Mouse (Mus musculus): ENCODE data around the gene Ttll13. TPM values are rescaled to one million over a fixed set of nuclear protein-coding genes. Genes with fewer than 3 reads are reported as not detected.

Gene Ttll13
- polyA plus RNA-seq, 1 experiment from 2014 or later, result 0.42 TPM

- Histone ChIP-seq H3K36me3 (ENCODE audit: control insufficient read depth, insufficient read depth) (peaks cover 92% of the 10 kb centered on the region), H3K9ac (ENCODE audit: low read depth, low read length) (no peak overlapping the region), H3K4me3 (ENCODE audit: low read depth, low read length) (no peak overlapping the region), H3K4me2 (ENCODE audit: low read depth, low read length) (no peak overlapping the region), H3K27me3 (ENCODE audit: control insufficient read depth, insufficient read depth, low read depth, low read length) (no peaks in the 10 kb centered on the region), H3K4me1 (ENCODE audit: control insufficient read depth, low read depth, low read length) (no peaks in the 10 kb centered on the region), H3K27ac (ENCODE audit: low read length) (no peak overlapping the region), H3K9me3 (replicated peaks; ENCODE audit: control insufficient read depth, low read length) (no peaks in the 10 kb centered on the region)
- WGBS (ENCODE audit: insufficient replicate concordance), result 88% methylated on average over 4 of the region's 4 CpGs
- ATAC-seq (ENCODE audit: low read depth), result no peak
Observed at GRCm38 (mm10) chr7:80221179-80221750, 24.9 kb upstream of the Ttll13 start.

GRCm38 (mm10) chr7:80227065-80227464, 19.1 kb upstream of the Ttll13 start:
- Histone ChIP-seq H3K4me2 (ENCODE audit: low read depth, low read length) (no peak overlapping the region), H3K4me3 (ENCODE audit: low read depth, low read length) (no peak overlapping the region), H3K36me3 (ENCODE audit: control insufficient read depth, insufficient read depth) (peaks cover 49% of the 10 kb centered on the region), H3K27ac (ENCODE audit: low read length) (no peak overlapping the region), H3K9me3 (replicated peaks; ENCODE audit: control insufficient read depth, low read length) (no peaks in the 10 kb centered on the region), H3K4me1 (ENCODE audit: control insufficient read depth, low read depth, low read length) (peaks cover 25% of the 10 kb centered on the region), H3K27me3 (ENCODE audit: control insufficient read depth, insufficient read depth, low read depth, low read length) (no peaks in the 10 kb centered on the region), H3K9ac (ENCODE audit: low read depth, low read length) (no peak overlapping the region)
- WGBS (ENCODE audit: insufficient replicate concordance), result 91% methylated on average over 4 of the region's 4 CpGs
- no peak for ATAC-seq (ENCODE audit: low read depth)

- Histone ChIP-seq H3K4me3 (ENCODE audit: low read depth, low read length) (no peak overlapping the region), H3K27ac (ENCODE audit: low read length) (no peak overlapping the region), H3K27me3 (ENCODE audit: control insufficient read depth, insufficient read depth, low read depth, low read length) (no peaks in the 10 kb centered on the region), H3K4me2 (ENCODE audit: low read depth, low read length) (no peak overlapping the region), H3K36me3 (ENCODE audit: control insufficient read depth, insufficient read depth) (peaks cover 22% of the 10 kb centered on the region), H3K4me1 (ENCODE audit: control insufficient read depth, low read depth, low read length) (peaks cover 30% of the 10 kb centered on the region), H3K9me3 (replicated peaks; ENCODE audit: control insufficient read depth, low read length) (no peaks in the 10 kb centered on the region), H3K9ac (ENCODE audit: low read depth, low read length) (no peak overlapping the region; the same call in 1 of the 2 replicates)
- WGBS (ENCODE audit: insufficient replicate concordance), result 34% methylated on average over 6 of the region's 6 CpGs
- no peak for ATAC-seq (ENCODE audit: low read depth)
Observed at GRCm38 (mm10) chr7:80230196-80230595, 16.0 kb upstream of the Ttll13 start.

- peaks cover 30% of the 10 kb centered on the region for H3K4me1 ChIP-seq (ENCODE audit: control insufficient read depth, low read depth, low read length)
- H3K36me3 ChIP-seq (ENCODE audit: control insufficient read depth, insufficient read depth), result peaks cover 6% of the 10 kb centered on the region
- H3K4me2 ChIP-seq (ENCODE audit: low read depth, low read length), result peak overlapping the region; percentile 82
- no peaks in the 10 kb centered on the region for H3K27me3 ChIP-seq (ENCODE audit: control insufficient read depth, insufficient read depth, low read depth, low read length)
- WGBS (ENCODE audit: insufficient replicate concordance), result under 1% methylated on average over 29 of the region's 29 CpGs
- peak overlapping the region; percentile 91 for H3K27ac ChIP-seq (ENCODE audit: low read length)
- H3K9me3 ChIP-seq (replicated peaks; ENCODE audit: control insufficient read depth, low read length), result no peaks in the 10 kb centered on the region
- H3K4me3 ChIP-seq (ENCODE audit: low read depth, low read length), result peak overlapping the region; percentile 77
- peak; percentile 28 for ATAC-seq (ENCODE audit: low read depth)
- H3K9ac ChIP-seq (ENCODE audit: low read depth, low read length), result peak overlapping the region; percentile 81
Observed at GRCm38 (mm10) chr7:80231971-80232488, 14.1 kb upstream of the Ttll13 start.

GRCm38 (mm10) chr7:80232489-80233029, 13.6 kb upstream of the Ttll13 start, which contains the start of the genes Cib1 and Gdpgp1:
TSS of gene Cib1 (minus strand) at chr7:80232813.
TSS of gene Gdpgp1 (plus strand) at chr7:80232865.
- WGBS (ENCODE audit: insufficient replicate concordance), result 0% methylated on average over 56 of the region's 56 CpGs
- peaks cover under 1% of the 10 kb centered on the region; the same call in 1 of the 2 replicates for H3K36me3 ChIP-seq (ENCODE audit: control insufficient read depth, insufficient read depth)
- H3K4me1 ChIP-seq (ENCODE audit: control insufficient read depth, low read depth, low read length), result peaks cover 30% of the 10 kb centered on the region
- peak within 1 kb of the TSS; percentile 86 for H3K4me2 ChIP-seq (ENCODE audit: low read depth, low read length)
- H3K27ac ChIP-seq (ENCODE audit: low read length), result peak within 1 kb of the TSS; percentile 91
- ATAC-seq (ENCODE audit: low read depth), result peak; percentile 100
- H3K9me3 ChIP-seq (replicated peaks; ENCODE audit: control insufficient read depth, low read length), result no peaks in the 10 kb centered on the region
- no peaks in the 10 kb centered on the region for H3K27me3 ChIP-seq (ENCODE audit: control insufficient read depth, insufficient read depth, low read depth, low read length)
- H3K4me3 ChIP-seq (ENCODE audit: low read depth, low read length), result peak within 1 kb of the TSS; percentile 77
- peak within 1 kb of the TSS; percentile 81 for H3K9ac ChIP-seq (ENCODE audit: low read depth, low read length)

GRCm38 (mm10) chr7:80233799-80234198, 12.4 kb upstream of the Ttll13 start:
- 39% methylated on average over 9 of the region's 9 CpGs for WGBS (ENCODE audit: insufficient replicate concordance)
- Histone ChIP-seq H3K4me1 (ENCODE audit: control insufficient read depth, low read depth, low read length) (peaks cover 30% of the 10 kb centered on the region), H3K27ac (ENCODE audit: low read length) (no peak overlapping the region), H3K4me3 (ENCODE audit: low read depth, low read length) (peak overlapping the region; percentile 77), H3K9me3 (replicated peaks; ENCODE audit: control insufficient read depth, low read length) (no peaks in the 10 kb centered on the region), H3K4me2 (ENCODE audit: low read depth, low read length) (peak overlapping the region; percentile 86), H3K36me3 (ENCODE audit: control insufficient read depth, insufficient read depth) (no peaks in the 10 kb centered on the region), H3K9ac (ENCODE audit: low read depth, low read length) (0 out of 2 replicates have a peak overlapping the region, but pooled peaks have one; percentile 22), H3K27me3 (ENCODE audit: control insufficient read depth, insufficient read depth, low read depth, low read length) (no peaks in the 10 kb centered on the region)
- ATAC-seq (ENCODE audit: low read depth), result no peak

GRCm38 (mm10) chr7:80238542-80238941, 7.6 kb upstream of the Ttll13 start:
- Histone ChIP-seq H3K4me2 (ENCODE audit: low read depth, low read length) (no peak overlapping the region), H3K4me1 (ENCODE audit: control insufficient read depth, low read depth, low read length) (peaks cover 3% of the 10 kb centered on the region), H3K27ac (ENCODE audit: low read length) (no peak overlapping the region), H3K9ac (ENCODE audit: low read depth, low read length) (no peak overlapping the region), H3K4me3 (ENCODE audit: low read depth, low read length) (no peak overlapping the region), H3K36me3 (ENCODE audit: control insufficient read depth, insufficient read depth) (no peaks in the 10 kb centered on the region), H3K27me3 (ENCODE audit: control insufficient read depth, insufficient read depth, low read depth, low read length) (no peaks in the 10 kb centered on the region), H3K9me3 (replicated peaks; ENCODE audit: control insufficient read depth, low read length) (no peaks in the 10 kb centered on the region)
- ATAC-seq (ENCODE audit: low read depth), result no peak
- WGBS (ENCODE audit: insufficient replicate concordance), result 78% methylated on average over 10 of the region's 10 CpGs

GRCm38 (mm10) chr7:80241661-80242060, 4.5 kb upstream of the Ttll13 start:
- Histone ChIP-seq H3K4me1 (ENCODE audit: control insufficient read depth, low read depth, low read length) (peaks cover 4% of the 10 kb centered on the region), H3K9me3 (replicated peaks; ENCODE audit: control insufficient read depth, low read length) (no peaks in the 10 kb centered on the region), H3K27me3 (ENCODE audit: control insufficient read depth, insufficient read depth, low read depth, low read length) (no peaks in the 10 kb centered on the region), H3K27ac (ENCODE audit: low read length) (no peak overlapping the region), H3K9ac (ENCODE audit: low read depth, low read length) (no peak overlapping the region), H3K36me3 (ENCODE audit: control insufficient read depth, insufficient read depth) (no peaks in the 10 kb centered on the region), H3K4me2 (ENCODE audit: low read depth, low read length) (no peak overlapping the region), H3K4me3 (ENCODE audit: low read depth, low read length) (no peak overlapping the region)
- ATAC-seq (ENCODE audit: low read depth), result no peak
- 67% methylated on average over 4 of the region's 4 CpGs for WGBS (ENCODE audit: insufficient replicate concordance)

- Histone ChIP-seq H3K9me3 (replicated peaks; ENCODE audit: control insufficient read depth, low read length) (no peaks in the 10 kb centered on the region), H3K9ac (ENCODE audit: low read depth, low read length) (no peak overlapping the region), H3K4me1 (ENCODE audit: control insufficient read depth, low read depth, low read length) (peaks cover 7% of the 10 kb centered on the region), H3K36me3 (ENCODE audit: control insufficient read depth, insufficient read depth) (no peaks in the 10 kb centered on the region), H3K4me2 (ENCODE audit: low read depth, low read length) (no peak overlapping the region), H3K4me3 (ENCODE audit: low read depth, low read length) (no peak overlapping the region), H3K27ac (ENCODE audit: low read length) (no peak overlapping the region), H3K27me3 (ENCODE audit: control insufficient read depth, insufficient read depth, low read depth, low read length) (no peaks in the 10 kb centered on the region)
- WGBS (ENCODE audit: insufficient replicate concordance), result 87% methylated on average over 4 of the region's 4 CpGs
- ATAC-seq (ENCODE audit: low read depth), result no peak
Observed at GRCm38 (mm10) chr7:80244851-80245250, 1.3 kb upstream of the Ttll13 start.
